Mouse (Mus musculus) myocyte (in vitro differentiated cells): Measurements from ENCODE around the gene C1qtnf2. TPM values are rescaled to one million over a fixed set of nuclear protein-coding genes. Genes with fewer than 3 reads are reported as not detected.
A peak's percentile ranks its signal among the peaks of the same experiment; 100 is the strongest.

ENCODE experiments used
- H3K27me3 ChIP-seq: one replicate; pipeline ENCODE4 v1.6.1; 2011; ENCODE audit not compliant: control insufficient read depth, insufficient read depth, insufficient read length
- H3K36me3 ChIP-seq: one replicate; pipeline ENCODE4 v1.6.1; 2011; ENCODE audit not compliant: control insufficient read depth, insufficient read depth
- H3K4me2 ChIP-seq: one replicate; pipeline ENCODE4 v1.6.1; 2011; ENCODE audit warnings: low read depth, control low read depth
- H3K4me3 ChIP-seq: one replicate; pipeline ENCODE4 v1.5.1; 2011; ENCODE audit warnings: mild to moderate bottlenecking, control low read depth, moderate library complexity
- H3K79me2 ChIP-seq: one replicate; pipeline ENCODE4 v1.6.1; 2011; ENCODE audit not compliant: control insufficient read depth, insufficient read depth
- H3ac ChIP-seq: one replicate; pipeline ENCODE4 v1.6.1; 2011; ENCODE audit not compliant: control insufficient read depth, insufficient read length
- CEBPB ChIP-seq: IDR thresholded peaks from 2 replicates; pipeline ENCODE4 v1.6.1; 2011; ENCODE audit warnings: mild to moderate bottlenecking, moderate library complexity; ENCODE audit not compliant: poor library complexity, insufficient read depth, severe bottlenecking
- E2F4 ChIP-seq: IDR thresholded peaks from one replicate; pipeline ENCODE4 v1.6.1; 2011; ENCODE audit warnings: mild to moderate bottlenecking, control low read depth, moderate library complexity; ENCODE audit not compliant: insufficient read depth
- MAX ChIP-seq: IDR thresholded peaks from one replicate; pipeline ENCODE4 v1.6.1; 2011; ENCODE audit warnings: low read depth, mild to moderate bottlenecking, control low read depth
- MYOD1 ChIP-seq, 3 experiments: IDR thresholded peaks; one replicate each; pipeline ENCODE4 v1.6.1; 2011; ENCODE audit warnings: control low read depth in 2 of 3, low read depth in 2 of 3, mild to moderate bottlenecking in 2 of 3, moderate library complexity in 1 of 3; ENCODE audit not compliant: insufficient read length in 2 of 3, control insufficient read depth in 1 of 3
- MYOG ChIP-seq, 3 experiments: IDR thresholded peaks; one replicate each; pipeline ENCODE4 v1.6.1; 2011; ENCODE audit warnings: control low read depth in 2 of 3, low read depth in 2 of 3, mild to moderate bottlenecking in 2 of 3; ENCODE audit not compliant: insufficient read length in 2 of 3, control insufficient read depth in 1 of 3, insufficient read depth in 1 of 3
- POLR2A ChIP-seq: IDR thresholded peaks from one replicate; pipeline ENCODE4 v1.6.1; 2011; ENCODE audit warnings: low read depth, mild to moderate bottlenecking, control low read depth, moderate library complexity; ENCODE audit not compliant: insufficient read length
- POLR2AphosphoS2 ChIP-seq: IDR thresholded peaks from one replicate; pipeline ENCODE4 v1.6.1; 2011; ENCODE audit warnings: low read depth, control low read depth; ENCODE audit not compliant: insufficient read length
- REST ChIP-seq: IDR thresholded peaks from one replicate; pipeline ENCODE4 v1.6.1; 2011; ENCODE audit warnings: mild to moderate bottlenecking, control low read depth, moderate library complexity; ENCODE audit not compliant: insufficient read depth, insufficient read length
- SRF ChIP-seq: IDR thresholded peaks from one replicate; pipeline ENCODE4 v1.6.1; 2011; ENCODE audit warnings: low read depth; ENCODE audit not compliant: control insufficient read depth, insufficient read length
- TCF12 ChIP-seq: IDR thresholded peaks from one replicate; pipeline ENCODE4 v1.6.1; 2011; ENCODE audit warnings: mild to moderate bottlenecking, control low read depth; ENCODE audit not compliant: poor library complexity, insufficient read depth, severe bottlenecking
- TCF3 ChIP-seq: IDR thresholded peaks from one replicate; pipeline ENCODE4 v1.6.1; 2011; ENCODE audit warnings: low read depth, control low read depth; ENCODE audit not compliant: insufficient read length
- USF1 ChIP-seq: IDR thresholded peaks from one replicate; pipeline ENCODE4 v1.6.1; 2011; ENCODE audit warnings: low read depth, mild to moderate bottlenecking, control low read depth, moderate library complexity
- polyA plus RNA-seq: library from polyadenylated mRNA; unstranded; fragments of >200 nt; fragmentation: generic; extraction: Trizol; gene quantifications from one replicate; pipeline ENCODE4 v1.2.1, GENCODE M21; 2012; ENCODE audit warnings: missing spikeins

The C1qtnf2 gene
- polyA plus RNA-seq, 1 experiment, result not detected

DNA sequence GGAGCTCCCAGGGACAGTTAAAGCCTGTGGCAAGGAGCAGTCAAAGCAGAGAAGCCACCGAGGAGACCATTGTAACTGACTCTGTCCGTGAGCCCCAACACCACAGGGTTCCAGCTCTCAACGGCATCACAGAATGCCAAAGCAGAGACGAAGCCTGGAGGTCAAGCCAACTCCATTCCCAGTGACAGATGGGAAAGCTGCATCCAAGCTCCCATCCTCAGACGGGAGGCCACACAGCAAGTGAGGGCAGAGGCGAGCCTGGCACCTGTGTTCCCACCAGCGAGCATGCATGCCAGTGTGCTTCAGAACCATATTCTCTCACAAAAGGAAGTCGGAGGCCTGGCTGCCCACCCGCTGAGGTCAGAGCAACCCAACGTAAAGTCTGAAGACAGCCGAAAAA is 43.6 kb downstream of the C1qtnf2 start:
- Histone ChIP-seq H3K4me2 (no peak overlapping the region), H3K79me2 (no peaks in the 10 kb centered on the region)
- TF ChIP-seq POLR2AphosphoS2 (no peak), MAX (no peak), USF1 (no peak), TCF3 (no peak), POLR2A (no peak), REST (no peak), MYOG (IDR thresholded peaks at IDR 0.05; ENCODE audit: control insufficient read depth in 1 of 3, insufficient read depth in 1 of 3, insufficient read length in 2 of 3, low read depth in 2 of 3) (no peak), SRF (no peak), TCF12 (no peak), E2F4 (no peak), CEBPB (no peak), MYOD1 (IDR thresholded peaks at IDR 0.05; ENCODE audit: control insufficient read depth in 1 of 3, insufficient read length in 2 of 3, low read depth in 2 of 3) (no peak)

DNA sequence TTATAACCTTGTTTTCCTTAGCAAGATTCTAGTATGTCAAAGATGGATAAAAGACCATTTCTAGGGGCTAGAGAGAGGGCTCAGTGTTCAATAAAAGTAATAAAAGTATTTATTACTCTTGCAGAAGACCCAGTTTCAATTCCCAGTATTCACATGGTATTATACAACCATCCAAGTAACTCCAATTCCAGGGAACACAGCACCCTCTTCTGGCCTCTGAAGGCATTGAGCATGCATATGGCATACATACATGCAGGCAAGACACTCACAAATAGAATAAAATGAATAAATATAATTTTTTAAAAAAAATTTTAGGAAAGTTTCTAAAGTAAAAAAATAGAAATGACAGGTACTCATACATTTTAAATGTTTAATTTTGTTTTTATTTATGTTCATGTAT is 44.0 kb downstream of the C1qtnf2 start:
- Histone ChIP-seq H3K4me3 (no peak overlapping the region), H3K4me2 (no peak overlapping the region), H3K79me2 (no peaks in the 10 kb centered on the region), H3K36me3 (no peaks in the 10 kb centered on the region), H3ac (no peak overlapping the region), H3K27me3 (peaks cover 20% of the 10 kb centered on the region)
- no peak for TF ChIP-seq MAX
- TF ChIP-seq POLR2AphosphoS2, result no peak
- no peak for TF ChIP-seq CEBPB
- TF ChIP-seq USF1, result no peak
- no peak for TF ChIP-seq SRF
- TF ChIP-seq MYOG (IDR thresholded peaks at IDR 0.05; ENCODE audit: control insufficient read depth in 1 of 3, insufficient read depth in 1 of 3, insufficient read length in 2 of 3, low read depth in 2 of 3), result no peak
- TF ChIP-seq TCF12, result no peak
- TF ChIP-seq E2F4, result no peak
- no peak for TF ChIP-seq POLR2A
- no peak for TF ChIP-seq MYOD1 (IDR thresholded peaks at IDR 0.05; ENCODE audit: control insufficient read depth in 1 of 3, insufficient read length in 2 of 3, low read depth in 2 of 3)
- no peak for TF ChIP-seq REST
- TF ChIP-seq TCF3, result no peak

More for the DNA sequence above, 43.6 kb downstream of the C1qtnf2 start:
- no peak overlapping the region for H3K4me3 ChIP-seq
- H3ac ChIP-seq, result no peak overlapping the region
- no peaks in the 10 kb centered on the region for H3K36me3 ChIP-seq
- peaks cover 16% of the 10 kb centered on the region for H3K27me3 ChIP-seq

GRCm38 (mm10) chr11:43518821-43519220 is 44.7 kb downstream of the C1qtnf2 start:
- H3ac ChIP-seq, result no peak overlapping the region
- H3K4me3 ChIP-seq, result no peak overlapping the region
- H3K4me2 ChIP-seq, result no peak overlapping the region
- no peaks in the 10 kb centered on the region for H3K36me3 ChIP-seq
- no peaks in the 10 kb centered on the region for H3K79me2 ChIP-seq
- TF ChIP-seq POLR2AphosphoS2 (no peak), MAX (no peak), TCF3 (no peak), REST (no peak), CEBPB (no peak), POLR2A (no peak), MYOG (IDR thresholded peaks at IDR 0.05; ENCODE audit: control insufficient read depth in 1 of 3, insufficient read depth in 1 of 3, insufficient read length in 2 of 3, low read depth in 2 of 3) (no peak), MYOD1 (IDR thresholded peaks at IDR 0.05; ENCODE audit: control insufficient read depth in 1 of 3, insufficient read length in 2 of 3, low read depth in 2 of 3) (no peak)
- peaks cover 21% of the 10 kb centered on the region for H3K27me3 ChIP-seq

DNA sequence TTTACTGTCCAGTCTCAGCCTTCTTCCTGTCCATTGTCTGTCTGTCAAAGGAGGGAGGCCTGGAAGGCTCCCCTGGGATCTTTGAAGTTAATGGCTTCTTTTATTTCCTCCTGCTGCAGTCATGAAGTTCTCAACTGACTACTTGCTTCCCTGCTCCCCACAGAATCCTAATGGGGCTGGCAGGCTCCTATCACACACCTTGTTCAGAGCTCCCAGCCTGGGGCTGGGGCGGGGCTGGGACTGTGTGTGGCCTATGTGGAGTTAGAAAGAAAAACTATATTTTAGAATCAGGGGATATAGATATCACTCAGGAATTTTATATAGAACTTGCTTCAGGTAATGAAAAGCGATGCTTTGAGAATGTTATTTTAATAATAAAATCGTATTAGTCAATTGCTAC is 46.4 kb downstream of the C1qtnf2 start:
- H3K4me3 ChIP-seq, result no peak overlapping the region
- H3K27me3 ChIP-seq, result peaks cover 27% of the 10 kb centered on the region
- H3K36me3 ChIP-seq, result no peaks in the 10 kb centered on the region
- no peak overlapping the region for H3K4me2 ChIP-seq
- TF ChIP-seq POLR2A, result no peak
- no peak overlapping the region for H3ac ChIP-seq
- no peaks in the 10 kb centered on the region for H3K79me2 ChIP-seq

- Histone ChIP-seq H3K36me3 (no peaks in the 10 kb centered on the region), H3K4me2 (peak overlapping the region; percentile 53), H3K27me3 (peaks cover 31% of the 10 kb centered on the region), H3ac (no peak overlapping the region), H3K79me2 (no peaks in the 10 kb centered on the region), H3K4me3 (no peak overlapping the region)
- TF ChIP-seq USF1 (no peak), E2F4 (no peak), MYOG (IDR thresholded peaks at IDR 0.05; ENCODE audit: control insufficient read depth in 1 of 3, insufficient read depth in 1 of 3, insufficient read length in 2 of 3, low read depth in 2 of 3) (no peak), MAX (no peak), MYOD1 (IDR thresholded peaks at IDR 0.05; ENCODE audit: control insufficient read depth in 1 of 3, insufficient read length in 2 of 3, low read depth in 2 of 3) (no peak), TCF12 (no peak), SRF (no peak), TCF3 (no peak), POLR2A (no peak), CEBPB (no peak), POLR2AphosphoS2 (no peak), REST (no peak)
These were observed 54.1 kb downstream of the C1qtnf2 start for GRCm38 (mm10) chr11:43528078-43528682.
